Mouse (Mus musculus): ENCODE measurements around the gene Ccnjl.

Ccnjl gene

DNA sequence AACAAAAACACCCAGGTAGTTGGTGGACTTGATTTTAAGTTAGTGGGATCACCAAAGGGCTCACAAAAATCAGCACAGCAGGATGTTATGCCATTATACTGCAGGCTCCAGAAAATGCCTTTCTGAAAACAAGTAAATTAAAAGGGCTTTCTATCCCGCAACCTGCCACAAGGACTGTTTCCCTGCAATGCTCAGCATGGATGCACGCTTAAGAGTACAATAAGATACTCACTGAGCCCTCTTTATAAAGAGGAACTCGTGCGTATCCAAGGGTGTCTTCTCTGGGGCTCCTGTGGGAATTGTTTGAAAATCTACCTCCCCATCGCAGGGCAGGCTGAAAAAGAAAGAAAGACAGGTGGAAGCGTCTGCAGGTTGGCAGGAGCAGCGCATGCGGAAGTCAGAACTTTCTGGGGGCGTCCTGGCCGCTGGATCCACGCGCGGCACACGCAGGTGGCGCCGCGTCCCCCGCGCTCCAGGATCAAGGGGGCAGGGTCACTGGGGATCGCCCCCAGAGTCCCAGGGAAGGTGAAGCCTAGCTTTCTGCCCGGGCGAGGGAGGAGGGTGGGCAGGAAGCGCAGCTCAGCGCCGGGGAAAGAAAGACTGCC, 404 bp upstream of the Ccnjl start:
- DNase-seq = peak; percentile 70

- no peak for DNase-seq
Measured at GRCm38 (mm10) chr11:43530043-43530442, 1.5 kb downstream of the Ccnjl start.

DNA sequence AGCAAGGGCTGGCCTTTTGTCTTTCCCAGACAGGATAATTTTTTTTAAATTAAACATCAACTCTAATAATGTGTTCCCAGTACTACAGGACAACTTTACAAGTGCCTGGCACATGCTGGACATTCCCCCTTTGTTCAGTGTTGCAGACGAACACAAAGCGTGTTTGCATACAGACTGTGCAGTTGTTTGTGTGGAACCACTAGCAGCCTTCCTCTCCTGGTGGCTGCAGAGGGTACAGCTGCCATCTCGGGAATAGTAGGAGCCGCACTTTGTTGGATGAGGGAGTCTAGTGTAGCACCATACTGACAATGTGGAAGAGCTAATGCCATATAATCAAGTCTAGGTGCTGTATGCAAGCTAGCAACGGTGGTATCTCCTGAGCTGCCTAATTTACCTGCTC, 3.0 kb downstream of the Ccnjl start:
- DNase-seq = no peak

DNA sequence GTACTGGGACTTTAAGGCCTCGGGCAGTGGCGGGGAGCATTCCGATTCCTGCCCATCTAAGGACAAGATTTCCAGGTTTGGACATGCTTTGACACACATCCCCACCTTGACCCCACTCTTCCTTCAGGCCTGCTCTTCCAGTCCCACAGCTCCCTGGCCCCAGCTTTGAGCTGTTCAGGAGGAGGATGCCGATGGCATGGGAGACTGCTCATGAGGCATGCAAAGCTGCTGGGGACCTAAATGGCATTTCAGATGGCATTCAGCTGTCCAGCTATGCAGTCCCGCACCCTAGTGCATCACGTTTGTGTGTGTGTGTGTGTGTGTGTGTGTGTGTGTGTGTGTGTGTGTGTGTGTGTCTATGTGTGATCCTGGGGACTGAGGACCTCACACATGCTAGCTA, 8.5 kb downstream of the Ccnjl start:
- no peak for DNase-seq

GRCm38 (mm10) chr11:43539863-43540262, 11.3 kb downstream of the Ccnjl start:
- DNase-seq = no peak

- DNase-seq = no peak
Measured at GRCm38 (mm10) chr11:43543711-43544466, 15.3 kb downstream of the Ccnjl start.

- DNase-seq = no peak
Measured at GRCm38 (mm10) chr11:43544819-43545218, 16.2 kb downstream of the Ccnjl start.

DNA sequence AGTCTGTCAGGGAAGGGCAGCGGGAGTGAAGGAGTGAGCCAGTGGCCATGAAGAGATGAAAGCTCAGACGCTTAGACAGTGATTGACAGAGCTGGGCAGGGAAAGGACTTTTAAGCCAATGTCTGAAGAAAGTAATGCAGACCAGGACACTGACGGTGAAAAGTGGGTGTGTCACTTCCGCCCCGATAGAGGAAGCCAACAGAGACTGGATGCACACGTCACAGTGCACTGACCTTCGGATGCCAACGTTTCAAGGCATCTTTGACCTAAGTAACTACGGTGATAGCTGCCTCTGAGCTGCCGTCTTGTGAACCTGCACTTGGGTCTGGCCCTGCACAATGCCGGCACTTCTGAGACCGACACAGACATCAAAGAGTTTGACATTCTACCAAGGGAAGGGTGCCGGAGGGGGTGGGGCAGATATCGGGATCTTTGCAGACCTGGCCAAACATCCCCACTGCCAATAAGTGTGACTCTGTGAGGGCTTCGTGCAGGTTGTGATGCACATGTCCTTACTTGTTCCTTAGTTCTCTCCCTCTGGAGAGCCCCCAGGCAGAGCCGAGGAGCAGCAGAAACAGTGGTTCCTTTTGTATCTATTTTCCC, 17.4 kb downstream of the Ccnjl start:
- no peak for DNase-seq

DNA sequence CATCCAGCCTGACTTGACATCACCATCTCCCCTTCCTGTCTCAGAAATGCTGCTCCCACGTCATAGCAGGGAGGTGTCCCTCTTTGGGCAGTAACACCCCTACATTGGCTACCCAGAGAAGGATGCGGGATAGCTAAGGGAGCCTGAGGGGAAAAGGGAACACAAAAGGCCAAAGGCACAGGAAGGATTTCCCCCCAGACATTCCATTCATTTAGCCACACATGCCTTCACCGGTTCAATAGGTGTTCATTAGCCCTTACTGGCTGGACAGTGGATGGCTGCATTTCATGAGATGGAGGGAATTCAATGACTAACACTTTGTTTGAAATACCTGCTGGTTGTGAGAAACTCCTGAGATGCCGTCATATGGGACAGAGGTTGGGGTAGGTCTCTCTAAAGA, 18.1 kb downstream of the Ccnjl start:
- no peak for DNase-seq

- peak; percentile 68 for DNase-seq
Measured at GRCm38 (mm10) chr11:43548148-43548547, 19.6 kb downstream of the Ccnjl start.

DNA sequence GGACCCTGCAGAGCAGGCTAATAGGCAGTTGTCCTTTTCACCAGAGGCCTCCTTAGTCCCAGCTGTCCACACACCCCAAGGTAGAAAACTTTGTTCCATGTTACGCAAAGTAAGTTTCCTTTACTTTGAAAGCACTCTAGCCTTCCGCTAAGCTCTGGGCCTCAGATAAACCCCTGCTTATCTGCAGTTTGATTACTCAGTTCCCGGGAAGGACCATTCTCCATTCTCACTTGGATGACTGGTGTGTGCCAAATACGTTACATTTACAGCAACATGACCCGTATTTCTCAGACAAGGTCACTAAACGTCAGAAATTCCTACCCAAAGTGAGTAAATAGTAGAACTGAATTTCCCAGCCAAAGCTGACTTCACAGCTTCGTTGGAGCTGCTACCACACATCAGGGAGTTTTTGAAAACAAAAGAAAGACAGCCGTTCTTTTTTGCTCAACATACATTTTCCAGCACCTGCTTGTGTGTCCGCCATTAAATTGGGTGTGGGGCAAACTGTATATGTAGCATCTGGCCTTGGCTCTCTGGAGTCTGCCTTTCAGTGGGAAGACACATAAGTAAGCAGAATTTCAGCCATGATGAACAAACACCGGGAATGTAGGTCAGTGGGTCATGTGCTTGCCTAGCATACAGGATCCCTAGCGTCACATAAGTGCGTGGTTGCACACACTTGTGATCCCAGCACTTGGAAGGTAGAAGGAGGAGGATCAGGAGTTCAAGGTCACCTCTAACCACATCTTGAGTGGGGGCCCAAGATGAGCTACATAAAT, 20.3 kb downstream of the Ccnjl start:
- DNase-seq = no peak

- no peak for DNase-seq
Measured at GRCm38 (mm10) chr11:43549701-43550100, 21.1 kb downstream of the Ccnjl start.

- DNase-seq = no peak
Measured at GRCm38 (mm10) chr11:43551756-43552155, 23.2 kb downstream of the Ccnjl start.

DNA sequence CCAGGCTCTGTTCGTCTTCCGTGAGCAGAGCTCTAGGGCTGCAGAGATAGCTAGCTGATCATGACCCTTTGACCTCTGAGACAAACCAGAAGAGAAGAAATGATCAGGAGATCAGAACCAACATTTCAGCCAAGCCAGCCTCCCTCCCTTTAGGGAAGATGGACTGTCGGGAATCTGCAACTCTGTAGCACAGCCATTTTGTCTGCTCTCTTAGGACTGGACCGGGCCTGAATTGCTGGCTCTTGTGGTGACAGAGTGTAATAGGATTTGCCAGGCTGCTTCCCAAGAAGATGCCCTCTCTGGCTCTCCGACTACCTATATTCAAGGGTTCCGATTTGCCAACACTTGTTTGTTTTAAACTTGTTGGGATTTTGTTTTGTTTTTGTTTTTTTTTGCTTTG, 24.1 kb downstream of the Ccnjl start:
- DNase-seq = no peak

DNA sequence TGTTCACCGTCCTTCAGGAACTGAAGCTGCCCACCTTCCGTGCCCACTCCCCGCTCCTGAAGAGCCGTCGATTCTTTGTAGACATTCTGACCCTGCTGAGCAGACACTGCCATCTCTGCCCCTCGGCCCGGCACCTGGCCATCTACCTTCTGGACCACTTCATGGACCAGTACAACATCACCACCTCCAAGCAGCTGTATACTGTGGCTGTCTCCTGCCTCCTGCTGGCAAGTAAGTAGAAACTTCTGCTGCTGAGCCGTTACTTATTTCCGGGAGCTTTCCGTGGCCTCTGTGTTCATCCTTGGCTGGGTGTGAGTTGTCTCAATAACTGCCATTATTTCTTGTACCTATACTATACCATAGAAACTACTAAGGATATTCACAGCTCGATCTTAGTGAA, 28.0 kb downstream of the Ccnjl start:
- DNase-seq = no peak

DNA sequence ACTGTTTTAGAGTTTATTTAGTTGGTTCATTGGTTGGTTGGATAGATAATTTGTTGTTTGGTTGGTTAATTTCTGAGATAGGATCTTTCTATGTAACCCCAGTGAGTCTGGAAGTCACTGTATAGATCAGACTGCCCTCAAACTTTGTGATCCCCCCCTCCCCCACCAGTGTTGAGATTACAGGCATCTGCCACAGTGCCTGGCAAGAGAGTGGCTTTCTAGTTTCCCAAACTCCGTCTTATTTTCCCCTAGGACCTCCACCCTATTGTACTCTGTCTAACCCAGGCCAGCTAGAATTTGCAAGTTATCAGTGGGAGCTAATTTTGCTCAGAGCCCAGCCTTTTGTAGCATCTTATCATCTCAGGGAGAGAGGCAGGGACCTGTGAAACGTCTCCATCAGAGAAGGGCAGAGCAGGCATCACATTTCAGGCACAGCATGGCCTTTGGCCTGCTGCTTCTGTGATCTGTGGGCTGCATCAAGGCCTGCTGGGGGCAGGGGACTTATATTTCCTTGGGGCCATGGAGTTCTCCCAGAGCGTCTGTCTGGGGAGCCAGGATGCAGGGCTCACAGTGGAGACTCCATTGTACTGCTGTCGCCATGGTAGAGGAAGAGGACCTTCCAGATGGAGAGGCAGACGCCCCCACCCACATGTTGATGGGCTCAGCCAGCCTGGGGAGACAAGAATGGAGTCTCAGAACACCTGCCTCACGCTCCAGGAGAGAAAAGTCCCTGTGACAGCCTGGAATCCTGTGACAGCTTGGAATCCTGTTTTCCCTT, 31.1 kb downstream of the Ccnjl start:
- DNase-seq = peak; percentile 57

DNA sequence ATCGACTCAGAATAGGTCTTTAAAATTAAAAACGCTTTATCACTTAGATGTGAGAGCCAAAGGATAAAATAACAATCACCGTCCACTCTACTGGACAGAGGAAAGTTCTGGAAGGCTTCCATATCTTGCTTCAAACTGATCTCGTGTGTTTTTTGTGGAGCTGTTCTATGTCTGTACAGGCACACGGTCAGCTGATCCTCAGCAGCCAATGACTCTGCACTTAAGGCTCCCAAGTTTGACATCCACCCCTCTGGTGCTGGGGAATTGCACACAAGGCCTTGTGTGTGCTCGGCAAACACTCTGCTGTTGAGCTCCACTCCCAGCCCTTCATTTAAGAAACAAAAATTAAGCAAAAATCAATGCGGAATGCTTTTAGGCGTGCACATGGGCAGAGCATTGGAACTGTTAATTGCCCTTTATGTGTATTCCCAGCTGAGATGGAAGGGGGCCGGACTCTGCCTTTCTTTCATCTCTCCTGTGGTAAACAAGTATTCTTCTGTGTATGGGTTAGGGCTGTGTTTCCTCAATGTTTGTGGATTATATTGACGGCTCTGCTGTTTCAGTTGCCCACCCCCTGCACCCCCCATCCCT, 35.2 kb downstream of the Ccnjl start:
- no peak for DNase-seq

DNA sequence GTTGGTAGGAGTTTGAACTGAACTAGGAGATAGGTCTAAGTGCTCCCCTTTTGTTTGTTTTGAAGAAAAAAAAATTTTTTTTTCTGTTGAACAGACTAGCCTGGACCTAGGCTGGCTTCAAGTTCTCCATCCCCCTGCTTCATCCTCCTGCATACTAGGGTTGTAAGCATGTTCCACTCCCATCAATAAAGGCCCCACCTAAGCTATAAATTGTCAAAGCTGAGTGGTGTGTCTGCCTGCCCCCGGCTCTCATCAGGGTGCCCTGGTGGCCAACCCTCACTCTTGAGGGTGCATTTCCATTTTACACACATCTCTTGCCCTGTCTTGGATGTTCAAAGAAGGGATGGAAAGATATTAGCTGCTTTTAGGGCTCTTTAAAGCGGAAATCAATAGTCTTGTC, 36.8 kb downstream of the Ccnjl start:
- DNase-seq = no peak

DNA sequence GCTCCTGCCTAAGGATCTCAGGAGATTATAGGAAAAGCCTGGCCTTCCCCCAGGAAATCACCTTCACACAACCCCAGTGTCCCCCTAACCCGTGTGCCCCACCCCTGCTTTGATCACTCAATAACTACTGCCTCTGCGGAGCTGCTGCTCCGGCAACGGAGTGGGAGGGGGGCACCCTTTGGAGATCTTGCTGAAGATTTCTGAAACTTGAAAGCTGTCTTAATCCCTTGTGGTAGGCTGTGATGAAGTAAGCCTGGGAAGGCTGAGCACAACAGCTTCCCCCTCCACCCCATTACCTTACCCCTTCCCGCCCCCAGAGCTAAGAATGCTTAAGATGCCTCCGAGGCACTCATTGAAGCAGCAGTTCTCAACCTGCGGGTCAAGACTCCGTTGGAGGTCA, 37.3 kb downstream of the Ccnjl start:
- no peak for DNase-seq

DNA sequence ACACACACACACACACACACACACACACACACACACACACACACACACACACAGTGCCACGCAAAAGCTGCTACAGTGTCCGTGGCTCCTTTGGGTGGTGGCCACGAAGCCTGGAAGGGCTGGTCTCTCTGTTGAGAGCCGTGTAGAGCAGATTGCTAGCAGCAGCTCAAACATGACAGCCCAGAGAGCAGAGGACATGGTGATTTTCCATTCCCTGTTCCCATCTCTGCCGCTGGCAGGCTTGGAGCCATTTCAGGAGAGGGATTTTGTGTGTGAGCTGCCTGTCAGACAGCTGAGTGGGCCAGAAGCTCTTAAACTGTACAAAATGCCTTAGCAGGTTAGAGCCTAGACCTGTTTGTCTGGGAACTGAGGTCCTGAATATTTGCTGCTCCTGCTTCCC, 38.1 kb downstream of the Ccnjl start:
- DNase-seq = peak; percentile 35

- DNase-seq = no peak
Measured at GRCm38 (mm10) chr11:43568263-43568662, 39.7 kb downstream of the Ccnjl start.

DNA sequence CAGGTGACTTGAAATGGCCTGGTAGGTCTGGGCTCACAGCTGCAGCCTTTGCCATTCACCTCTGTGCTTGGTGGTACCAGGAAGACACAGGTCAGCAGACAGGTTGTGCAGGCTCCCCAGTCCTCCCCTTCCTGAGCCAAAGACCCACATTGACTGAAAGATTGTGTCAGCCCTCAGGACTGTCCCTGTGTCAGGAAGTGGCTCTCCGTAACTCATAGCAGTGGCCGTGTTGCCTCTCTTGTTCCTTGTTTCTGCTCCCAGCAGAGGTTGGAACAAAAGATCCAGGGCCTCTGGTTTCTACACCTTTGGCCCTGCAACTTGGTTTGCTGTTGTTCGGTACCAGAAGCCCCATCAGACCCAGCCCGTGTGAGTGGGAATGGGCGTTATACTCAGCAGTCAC, 40.6 kb downstream of the Ccnjl start:
- no peak for DNase-seq
